Mouse (Mus musculus) lung, adult 2 months (tissue): ENCODE measurements around the gene Nfatc2ip.

Source experiments
- CTCF ChIP-seq: fragments of 200-500 bp; IDR thresholded peaks from 2 replicates; pipeline ENCODE4 v1.5.1; 2011; ENCODE audit warnings: mild to moderate bottlenecking, low read length, control low read depth; ENCODE audit not compliant: insufficient read depth
- POLR2A ChIP-seq: fragments of 200-500 bp; IDR thresholded peaks from 2 replicates; pipeline ENCODE4 v1.6.1; 2011; ENCODE audit warnings: low read depth, mild to moderate bottlenecking, control low read depth, low read length, borderline replicate concordance; ENCODE audit errors: extremely low read depth

DNA sequence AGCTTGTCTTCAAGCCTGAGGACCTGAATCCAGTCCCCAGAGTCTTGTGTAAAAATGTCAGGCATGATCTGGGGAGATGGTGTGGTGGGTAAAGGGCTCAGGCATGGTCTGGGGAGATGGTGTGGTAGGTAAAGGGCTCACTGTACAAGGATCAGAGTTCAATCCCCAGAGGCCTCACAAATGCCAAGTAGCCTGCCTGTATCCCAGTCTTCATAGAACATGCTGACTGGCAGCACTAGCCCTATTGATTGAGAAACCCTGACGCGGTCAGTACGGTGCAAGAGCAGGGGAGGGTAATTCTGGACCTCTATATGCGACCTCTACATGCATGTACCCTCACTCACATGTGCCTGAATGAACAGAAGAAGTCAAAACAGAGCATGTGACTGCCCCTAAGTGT is 21.1 kb upstream of the Nfatc2ip start:
- TF ChIP-seq CTCF: no peak
- no peak for TF ChIP-seq POLR2A
